Mouse (Mus musculus): ENCODE measurements at regions not wholly inside any gene's neighbourhood (a gene's known extent, or its start where the extent isn't known, plus 50 kb on each side); places are given as distances from the start of the nearest gene placed in this dataset.
A peak's percentile ranks its signal among the peaks of the same experiment; 100 is the strongest.
"Not testable (repeated sequence)": the region's sequence is repeated elsewhere in the genome, so short reads cannot be mapped to it uniquely, and the experiment has no call there.

- no peak for DNase-seq
These were observed 229.4 kb upstream of the Dcbld2 start for GRCm38 (mm10) chr16:58178744-58179401.

DNA sequence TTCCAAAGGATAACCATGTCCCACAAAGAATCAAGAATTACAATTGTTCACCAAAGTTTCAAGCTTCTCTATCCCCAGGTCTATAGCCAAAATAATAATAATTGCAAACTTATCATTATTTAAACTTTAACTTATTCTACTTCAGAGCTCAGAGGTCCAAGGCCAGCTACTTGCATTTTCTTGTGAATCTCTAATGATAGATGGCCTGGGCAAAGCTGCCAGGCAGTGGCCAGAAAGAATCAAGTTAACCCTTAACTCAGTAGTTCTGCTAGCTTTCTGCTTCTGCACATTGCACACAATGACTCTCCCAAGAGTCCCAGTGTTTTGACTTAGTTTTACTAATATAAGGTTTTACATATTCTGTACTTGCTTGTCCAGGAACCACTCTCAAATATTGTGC lies 228.3 kb upstream of the Dcbld2 start:
- DNase-seq = not testable (repeated sequence)

GRCm38 (mm10) chr16:58194619-58195497 lies 213.4 kb upstream of the Dcbld2 start:
- DNase-seq = no peak

GRCm38 (mm10) chr16:58211872-58212271 lies 196.4 kb upstream of the Dcbld2 start:
- no peak for DNase-seq

GRCm38 (mm10) chr16:58234686-58235085 lies 173.6 kb upstream of the Dcbld2 start:
- no peak for DNase-seq

DNA sequence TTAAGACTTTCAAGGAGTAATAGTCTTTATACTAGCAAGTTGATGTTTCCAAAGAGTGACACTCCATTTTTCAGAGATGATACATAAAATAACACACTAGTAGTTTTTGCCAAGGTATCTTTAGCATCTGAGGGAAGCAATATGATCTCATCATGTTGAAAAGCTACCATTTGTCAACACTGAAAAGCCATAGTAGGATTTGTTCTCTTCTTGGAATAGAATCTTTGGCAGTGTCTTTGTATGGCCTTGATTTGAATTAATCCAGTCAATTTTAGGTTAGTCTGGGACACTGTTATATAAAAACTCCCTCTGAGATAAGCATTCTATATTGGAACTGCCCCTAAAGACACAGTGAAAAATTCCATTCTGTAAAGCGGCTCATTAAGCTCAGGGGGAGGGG lies 171.4 kb upstream of the Dcbld2 start:
- DNase-seq = no peak

DNA sequence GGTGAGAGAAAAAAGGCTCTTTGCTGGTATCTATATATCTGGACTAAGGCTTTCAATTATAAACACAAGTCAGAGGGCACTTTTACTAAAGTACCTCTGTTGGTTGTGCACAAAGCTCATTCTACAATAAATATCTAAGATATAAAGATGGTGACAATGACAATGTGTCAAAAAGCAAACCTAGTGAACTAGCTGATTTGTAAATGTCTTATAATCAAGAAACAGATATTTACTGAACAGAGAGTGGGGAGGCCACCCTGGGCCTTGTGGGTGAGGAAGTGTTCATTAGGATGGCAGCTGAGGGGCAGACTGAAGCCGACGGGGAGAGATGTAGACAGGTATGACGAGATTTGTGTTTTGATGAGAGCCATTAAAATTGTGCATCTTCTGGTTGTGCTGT lies 132.0 kb upstream of the Dcbld2 start:
- no peak for DNase-seq

GRCm38 (mm10) chr16:58281474-58281873 lies 126.8 kb upstream of the Dcbld2 start:
- DNase-seq = no peak

DNA sequence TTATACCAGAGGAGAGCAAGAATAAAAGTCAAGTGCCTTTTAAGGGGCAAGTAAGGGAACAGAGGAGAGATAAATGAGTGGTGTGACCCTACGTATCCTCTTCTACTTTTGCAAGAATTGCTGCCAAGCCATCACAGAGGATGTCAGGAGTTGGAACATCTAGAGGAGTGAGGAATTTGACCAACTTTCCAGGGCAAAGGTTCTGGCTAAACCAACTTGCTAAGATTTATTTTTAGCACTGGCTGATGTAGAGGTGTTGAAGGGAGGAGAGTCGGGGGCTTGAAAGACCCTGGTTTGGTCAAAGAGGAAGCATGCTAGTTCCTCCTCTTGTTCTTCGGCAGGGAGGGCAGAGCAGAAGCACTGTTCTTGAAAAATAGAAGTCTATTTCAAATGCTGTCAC lies 113.8 kb upstream of the Dcbld2 start:
- no peak for DNase-seq

DNA sequence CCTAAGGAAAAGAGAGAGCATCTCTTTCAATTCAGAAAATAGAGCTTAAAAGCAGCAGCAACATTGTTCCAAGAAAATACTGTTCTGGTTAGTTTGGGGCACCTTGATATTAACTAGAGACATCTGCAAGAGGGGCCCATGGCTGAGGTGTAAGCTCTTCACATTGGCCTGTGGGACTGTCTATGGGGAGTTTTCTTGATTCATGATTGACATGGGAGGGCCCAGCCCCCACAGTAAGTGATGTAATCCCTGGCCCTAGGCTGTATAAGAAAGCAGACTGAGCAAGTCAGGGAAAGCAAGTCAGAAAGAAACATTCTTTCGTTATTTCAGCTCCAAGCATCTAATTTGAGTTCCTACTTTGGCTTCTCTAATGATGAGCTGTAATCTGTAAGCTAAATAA lies 113.1 kb upstream of the Dcbld2 start:
- DNase-seq = no peak

DNA sequence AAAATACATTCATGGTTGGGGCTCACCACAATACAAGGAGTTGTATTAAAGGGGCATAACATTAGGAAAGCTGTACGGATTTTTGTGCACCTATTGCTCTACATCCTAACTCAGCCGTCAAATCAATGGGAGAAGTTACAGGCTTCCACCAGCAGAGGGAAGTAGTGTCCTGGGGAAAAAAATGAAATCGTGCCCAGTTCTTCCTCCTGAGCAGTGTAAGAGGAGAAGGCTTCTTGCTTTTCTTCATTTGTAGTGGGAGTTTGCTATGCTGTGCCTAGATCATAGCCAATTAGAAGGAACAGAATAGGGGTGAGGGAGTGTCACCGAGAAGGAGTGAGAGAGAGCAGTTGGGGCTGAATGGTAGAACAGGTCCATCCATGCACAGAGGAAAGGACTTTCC lies 108.7 kb upstream of the Dcbld2 start:
- DNase-seq = peak in 1 of 2 experiments; percentile 18

DNA sequence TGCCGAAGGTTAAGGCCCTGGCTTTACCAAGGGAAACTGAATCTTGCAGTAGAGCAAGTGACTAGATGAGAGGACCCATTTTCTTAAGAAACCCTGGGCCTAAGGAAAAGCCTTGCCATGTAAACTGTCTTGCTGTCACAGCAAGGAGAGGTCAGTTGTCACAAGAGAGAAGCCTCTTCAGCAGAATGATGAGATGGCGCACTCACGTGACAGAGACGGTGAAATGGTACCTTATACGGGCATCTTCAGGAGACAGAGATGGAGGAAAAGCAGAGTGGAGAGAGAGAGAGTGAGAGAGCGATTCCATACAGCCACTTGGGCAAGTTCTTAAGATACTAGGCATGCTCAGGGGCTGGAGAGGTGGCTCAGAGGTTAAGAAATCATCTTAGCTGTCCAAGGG lies 108.1 kb upstream of the Dcbld2 start:
- DNase-seq = no peak

DNA sequence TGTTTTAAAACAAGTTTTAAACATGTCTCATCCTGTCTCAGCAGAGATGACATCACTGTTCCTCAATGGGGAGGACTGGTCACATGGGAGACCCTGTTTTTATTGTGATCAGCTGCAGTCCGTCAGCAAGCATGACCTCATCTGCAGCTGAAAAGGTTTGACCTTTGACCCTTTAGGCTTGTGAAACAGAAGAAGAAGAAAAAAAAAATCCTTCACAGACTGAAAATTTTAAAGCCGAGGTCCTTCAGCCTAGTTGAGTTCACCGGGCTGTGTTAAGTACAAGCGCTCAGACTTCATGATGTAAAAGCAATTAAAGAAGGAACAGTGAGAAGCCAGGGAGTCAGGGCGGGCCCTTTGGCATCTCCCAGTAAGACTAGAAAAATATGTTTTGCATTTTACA lies 104.7 kb upstream of the Dcbld2 start:
- no peak for DNase-seq

DNA sequence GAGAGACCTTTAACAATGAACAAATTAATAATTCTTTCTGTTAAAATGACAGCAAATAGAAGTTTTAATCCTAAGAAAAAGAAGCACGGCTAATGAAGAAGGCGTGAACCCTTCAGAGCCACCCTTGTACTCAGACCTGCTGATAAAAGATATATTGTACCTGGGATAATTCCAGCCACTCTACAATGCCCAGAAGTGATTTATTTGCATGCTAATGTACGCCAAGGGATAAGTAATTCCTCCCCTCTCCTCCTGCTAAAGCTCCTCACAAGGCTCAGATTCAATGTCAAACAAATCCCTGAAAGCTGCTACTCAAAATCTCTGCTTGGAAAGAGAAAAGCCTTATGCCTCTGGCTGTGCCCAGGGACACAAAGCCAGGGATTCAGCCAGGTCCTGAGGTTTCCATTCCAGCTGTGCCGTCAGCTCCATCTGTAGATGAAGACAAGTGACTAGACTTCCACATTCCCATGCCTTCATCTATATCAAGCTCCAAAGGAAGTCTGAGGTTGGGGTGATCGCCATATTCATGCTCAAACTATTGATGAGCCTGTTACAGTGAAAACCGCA lies 91.3 kb upstream of the Dcbld2 start:
- DNase-seq = no peak

DNA sequence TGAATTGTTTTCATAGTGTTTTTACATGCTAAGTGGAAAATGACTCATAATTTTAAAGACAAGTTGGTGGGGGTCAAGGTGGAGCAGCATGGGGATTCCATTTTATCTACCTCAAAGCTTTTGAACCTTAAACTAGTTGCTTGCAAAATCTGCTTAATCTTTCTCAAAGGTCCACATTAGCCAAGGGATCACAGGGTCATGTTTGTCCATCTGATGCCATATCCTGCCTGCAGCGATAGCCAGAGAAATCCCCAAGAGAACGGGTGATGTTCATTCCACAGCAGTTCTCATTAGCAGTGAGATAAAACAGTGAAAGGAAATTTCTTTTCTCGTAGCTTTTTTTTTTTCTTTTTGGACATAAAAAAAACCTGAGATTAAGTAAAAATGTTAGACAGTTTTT lies 77.2 kb upstream of the Dcbld2 start:
- no peak for DNase-seq

DNA sequence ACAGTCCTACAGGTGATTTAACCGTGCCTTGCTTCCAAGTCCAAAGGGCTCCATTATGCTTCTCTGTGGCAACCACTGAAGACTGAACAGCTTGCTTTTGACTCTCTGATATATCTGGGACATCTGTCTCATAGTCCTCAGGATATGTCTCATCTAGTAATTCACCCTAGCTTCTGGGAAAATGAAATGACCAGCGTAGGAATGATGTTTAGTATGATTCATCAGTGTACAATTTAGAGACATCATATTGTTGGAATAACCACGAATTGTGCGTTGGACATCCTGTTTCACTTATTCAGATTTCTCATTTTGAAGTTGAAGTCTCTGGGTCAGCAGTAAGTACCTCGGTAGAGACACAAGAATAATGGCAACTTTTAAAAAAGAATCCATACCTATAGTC lies 64.3 kb upstream of the Dcbld2 start:
- no peak for DNase-seq

- DNase-seq = no peak
These were observed 58.9 kb upstream of the Dcbld2 start for GRCm38 (mm10) chr16:58349354-58349753.

GRCm38 (mm10) chr16:58349802-58350201 lies 58.4 kb upstream of the Dcbld2 start:
- DNase-seq = no peak

- DNase-seq = no peak
These were observed 56.1 kb upstream of the Dcbld2 start for GRCm38 (mm10) chr16:58352156-58352555.

- no peak for DNase-seq
These were observed 53.7 kb upstream of the Dcbld2 start for GRCm38 (mm10) chr16:58354551-58354950.

Measured in spleen, adult 18-20 months (tissue).